Mouse (Mus musculus): Measurements from ENCODE around the gene Rprml.

The Rprml gene

DNA sequence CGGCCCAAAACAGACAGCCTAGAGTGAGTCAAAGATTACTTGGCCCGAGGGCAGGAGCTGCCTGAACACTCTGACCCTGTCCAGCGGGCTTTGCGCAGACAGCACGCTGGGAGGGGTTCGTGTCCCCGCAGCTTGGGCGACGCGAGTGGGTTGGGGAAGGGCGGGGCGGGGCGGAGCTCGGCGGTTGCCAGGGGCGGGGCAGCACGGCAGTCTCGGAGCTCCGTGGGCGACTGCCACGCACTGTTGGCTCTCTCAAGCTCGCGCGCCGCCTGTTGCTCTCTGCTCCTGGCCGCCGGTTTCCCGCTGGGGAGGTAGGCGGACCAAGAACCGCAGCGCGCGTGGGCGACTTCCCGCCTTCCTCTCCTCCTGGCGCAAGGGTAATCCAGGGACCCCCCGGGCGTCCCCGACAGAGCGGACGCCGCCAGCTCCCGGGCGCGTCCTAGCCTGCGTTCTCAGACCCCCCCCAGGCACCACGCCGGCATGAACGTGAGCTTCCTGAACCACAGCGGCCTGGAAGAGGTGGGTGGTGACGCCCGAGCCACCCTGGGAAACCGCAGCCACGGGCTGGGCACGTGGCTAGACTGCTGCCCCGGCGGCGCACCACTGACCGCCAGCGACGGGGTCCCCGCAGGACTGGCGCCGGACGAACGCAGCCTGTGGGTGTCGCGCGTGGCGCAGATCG is at the start of gene Rprml:
Rprml (plus strand) TSS at position 270 of the 682 bp plus-strand sequence.
- DNase-seq (ENCODE audit: low read depth, low spot score): peak; percentile 67

DNA sequence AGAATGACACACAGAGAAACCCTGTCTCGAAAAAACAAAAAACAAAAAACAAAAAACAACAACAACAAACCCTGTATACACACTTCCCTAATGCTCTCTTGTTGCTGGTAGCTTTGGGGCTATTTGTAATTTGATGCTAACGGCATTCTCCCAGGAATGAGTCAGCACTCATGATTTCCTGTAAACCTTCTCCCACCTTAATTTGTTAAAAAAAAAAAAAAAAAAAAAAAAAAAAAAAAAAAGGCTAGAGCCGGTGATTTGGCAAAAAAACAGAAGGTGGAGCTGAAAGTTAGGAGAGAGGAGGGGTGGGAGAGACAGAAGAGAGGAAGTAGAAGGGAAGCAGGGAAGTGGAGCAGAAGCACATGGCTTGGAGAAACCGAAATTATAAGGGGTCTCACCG is 42.8 kb upstream of the Rprml start:
- DNase-seq (ENCODE audit: low read depth, low spot score): peak; percentile 21

DNA sequence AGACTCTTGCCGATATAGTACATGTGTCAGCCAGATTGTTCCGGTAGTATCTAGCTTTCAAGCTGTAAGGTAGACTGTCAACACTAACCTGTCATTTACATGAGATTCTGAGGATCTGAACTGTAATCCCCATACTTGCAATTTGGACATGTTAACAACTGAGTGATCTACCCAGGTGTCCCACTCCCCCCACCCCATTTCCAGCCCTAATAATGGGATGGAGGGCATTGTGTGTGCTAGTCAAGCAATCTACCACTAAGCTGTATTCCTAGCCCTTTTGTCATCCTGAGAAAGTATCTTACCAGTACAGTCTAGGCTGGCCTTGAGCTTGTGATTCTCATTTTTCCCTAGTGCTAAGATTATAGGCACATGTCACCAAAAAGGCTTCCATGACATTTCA is 38.6 kb upstream of the Rprml start:
- peak; percentile 80 for DNase-seq (ENCODE audit: low read depth, low spot score)

- DNase-seq (ENCODE audit: low read depth, low spot score): no peak
Observed at GRCm38 (mm10) chr11:103621040-103621439, 28.3 kb upstream of the Rprml start, which contains the start of gene Gm884. TSS of gene Gm884 (minus strand) at chr11:103621140.

- peak; percentile 47 for DNase-seq (ENCODE audit: low read depth, low spot score)
Observed at GRCm38 (mm10) chr11:103627453-103627852, 21.9 kb upstream of the Rprml start.

- DNase-seq (ENCODE audit: low read depth, low spot score): no peak
Observed at GRCm38 (mm10) chr11:103634806-103635205, 14.6 kb upstream of the Rprml start.

- DNase-seq (ENCODE audit: low read depth, low spot score): no peak
Observed at GRCm38 (mm10) chr11:103635481-103635880, 13.9 kb upstream of the Rprml start.

- DNase-seq (ENCODE audit: low read depth, low spot score): no peak
Observed at GRCm38 (mm10) chr11:103636261-103636660, 13.1 kb upstream of the Rprml start.

GRCm38 (mm10) chr11:103638790-103639189 is 10.6 kb upstream of the Rprml start, which contains the start of gene Lyzl6:
TSS of gene Lyzl6 (minus strand) at chr11:103638890.
- no peak for DNase-seq (ENCODE audit: low read depth, low spot score)

GRCm38 (mm10) chr11:103639407-103639946 is 9.9 kb upstream of the Rprml start:
- DNase-seq (ENCODE audit: low read depth, low spot score): peak; percentile 87

DNA sequence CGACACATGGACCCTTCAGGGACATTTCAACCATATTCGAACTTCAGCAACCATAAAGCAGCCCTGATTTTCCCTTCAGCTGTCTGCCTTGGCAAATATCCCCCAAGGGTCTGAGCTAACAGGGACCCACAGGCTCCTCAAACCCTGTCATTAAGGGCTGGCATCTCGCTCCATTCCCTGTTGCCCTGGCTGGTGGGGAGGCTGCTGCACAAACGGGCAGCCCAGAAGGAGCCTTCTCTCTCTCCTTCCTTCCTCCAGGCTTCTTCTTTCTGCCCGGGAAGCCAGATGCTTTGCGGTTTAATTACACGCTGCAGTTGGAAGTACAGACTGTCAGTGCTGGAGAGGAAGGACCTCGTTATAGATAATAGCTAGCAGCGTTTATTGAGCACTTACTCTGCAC is 6.2 kb upstream of the Rprml start:
- no peak for DNase-seq (ENCODE audit: low read depth, low spot score)

- no peak for DNase-seq (ENCODE audit: low read depth, low spot score)
Observed at GRCm38 (mm10) chr11:103645731-103646130, 3.6 kb upstream of the Rprml start.

GRCm38 (mm10) chr11:103646301-103646700 is 3.1 kb upstream of the Rprml start:
- no peak for DNase-seq (ENCODE audit: low read depth, low spot score)

DNA sequence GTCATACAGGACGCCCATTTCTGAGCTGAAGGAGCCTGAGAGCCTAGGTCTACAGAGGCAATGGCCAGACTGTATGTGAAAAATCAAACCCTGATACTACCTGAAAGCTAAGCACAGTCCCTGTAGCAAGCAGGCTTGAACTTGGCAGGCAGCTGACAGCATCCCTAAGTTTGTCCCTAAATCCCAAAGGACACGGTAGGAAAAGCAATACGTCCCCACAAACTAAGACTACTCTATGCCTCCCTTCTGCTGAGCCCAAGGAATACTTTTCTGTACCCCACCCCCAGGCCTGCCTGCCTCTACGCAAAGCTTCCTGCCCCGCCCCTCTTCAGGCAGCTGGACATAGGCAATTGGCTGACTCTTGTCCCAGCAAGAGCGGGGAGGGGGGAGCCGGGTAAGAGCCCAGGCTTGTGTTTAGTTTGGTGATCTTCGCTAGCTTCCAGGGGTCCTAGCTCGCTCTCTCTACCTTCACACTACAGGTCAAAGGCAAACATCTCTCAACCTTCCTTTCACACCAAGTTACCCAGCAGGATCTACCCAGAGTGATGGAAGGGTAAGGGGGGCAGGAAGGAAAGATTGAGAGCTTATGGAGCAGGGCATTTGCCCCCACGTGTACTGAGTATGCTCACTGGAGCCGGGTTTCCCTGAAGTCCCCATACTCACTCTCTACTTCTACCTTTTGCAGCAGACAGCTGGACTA is 1.3 kb upstream of the Rprml start:
- DNase-seq (ENCODE audit: low read depth, low spot score): peak; percentile 37

GRCm38 (mm10) chr11:103648656-103649055 is 714 bp upstream of the Rprml start:
- DNase-seq (ENCODE audit: low read depth, low spot score): no peak

DNA sequence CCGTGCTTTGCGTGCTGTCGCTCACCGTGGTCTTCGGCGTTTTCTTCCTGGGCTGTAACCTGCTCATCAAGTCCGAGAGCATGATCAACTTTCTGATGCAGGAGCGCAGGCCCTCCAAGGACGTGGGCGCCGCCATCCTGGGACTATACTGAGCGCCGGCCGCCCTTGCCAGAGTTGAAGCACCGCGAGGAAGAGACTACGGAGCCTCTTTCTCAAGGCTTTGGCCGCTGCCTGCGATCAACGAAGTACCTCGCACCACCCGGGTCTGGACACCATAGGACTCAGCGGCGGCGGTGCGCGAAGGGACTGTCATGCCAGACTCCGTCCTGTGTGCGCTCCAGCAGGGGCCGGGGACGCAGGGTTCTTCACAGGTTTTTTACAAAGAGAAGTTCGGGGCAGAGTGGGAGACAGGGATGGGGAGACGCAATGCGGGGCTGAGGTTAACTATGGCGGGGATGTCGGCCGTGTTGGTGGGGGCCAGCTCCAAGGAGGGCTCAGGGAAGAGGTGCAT is 668 bp downstream of the Rprml start:
- peak; percentile 65 for DNase-seq (ENCODE audit: low read depth, low spot score)

DNA sequence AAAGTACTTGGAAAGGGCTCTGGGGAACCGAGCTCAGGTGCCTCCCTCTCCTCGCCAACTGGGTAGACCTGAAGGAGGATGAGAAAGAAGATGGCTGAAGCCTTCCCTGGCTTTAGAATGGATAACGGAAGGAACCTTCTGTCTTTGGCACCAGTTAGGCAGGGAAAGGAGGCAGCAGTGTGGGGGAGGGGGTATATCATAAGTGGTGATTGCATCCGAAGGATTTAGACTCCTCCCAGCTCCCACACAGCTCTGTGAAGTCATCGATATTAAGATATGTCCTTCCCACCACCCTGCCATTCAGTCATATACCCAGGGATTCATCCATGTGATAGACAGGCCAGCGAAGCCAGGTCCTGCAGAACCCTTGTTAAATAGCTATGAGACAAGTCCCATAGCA is 2.1 kb downstream of the Rprml start:
- no peak for DNase-seq (ENCODE audit: low read depth, low spot score)

GRCm38 (mm10) chr11:103653359-103653965 is 4.1 kb downstream of the Rprml start:
- no peak for DNase-seq (ENCODE audit: low read depth, low spot score)

DNA sequence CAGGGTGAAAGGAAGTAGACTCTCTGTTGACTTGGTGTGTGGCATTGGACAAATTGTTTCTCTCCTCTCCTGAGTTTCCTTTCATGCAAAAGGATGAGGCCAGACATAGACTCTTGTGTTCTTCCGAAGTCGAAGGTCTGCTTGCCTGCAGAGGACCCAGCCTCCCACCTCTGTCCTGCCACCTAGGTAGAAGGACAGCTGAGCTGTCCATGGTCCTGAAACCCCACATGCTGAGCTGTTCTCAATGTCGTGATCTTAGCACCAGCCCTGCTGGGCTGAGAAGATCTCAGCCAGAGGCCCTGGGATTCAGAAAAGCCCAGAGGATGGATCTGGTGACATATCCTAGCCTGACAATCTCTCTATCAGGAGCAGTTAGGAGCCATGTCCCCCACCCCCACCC is 7.2 kb downstream of the Rprml start:
- peak; percentile 86 for DNase-seq (ENCODE audit: low read depth, low spot score)

DNA sequence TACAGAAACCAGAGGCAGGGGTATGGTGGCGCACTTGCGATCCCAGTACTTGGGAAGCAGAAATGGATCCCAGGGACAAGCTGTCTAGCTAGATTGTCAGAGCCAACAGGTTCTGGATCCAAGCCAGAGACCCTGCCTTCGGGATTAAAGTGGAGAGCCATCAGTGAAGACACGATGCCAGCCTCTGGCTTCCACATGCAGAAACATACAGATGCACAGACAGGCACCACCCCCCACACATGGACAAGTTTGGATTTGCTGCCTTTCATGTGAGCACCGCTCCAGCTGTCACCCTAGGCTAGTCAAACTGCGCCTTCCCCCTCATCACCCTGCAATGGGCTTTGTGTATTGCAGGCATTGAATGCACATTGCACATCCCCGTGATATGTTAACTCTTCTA is 8.8 kb downstream of the Rprml start:
- no peak for DNase-seq (ENCODE audit: low read depth, low spot score)

DNA sequence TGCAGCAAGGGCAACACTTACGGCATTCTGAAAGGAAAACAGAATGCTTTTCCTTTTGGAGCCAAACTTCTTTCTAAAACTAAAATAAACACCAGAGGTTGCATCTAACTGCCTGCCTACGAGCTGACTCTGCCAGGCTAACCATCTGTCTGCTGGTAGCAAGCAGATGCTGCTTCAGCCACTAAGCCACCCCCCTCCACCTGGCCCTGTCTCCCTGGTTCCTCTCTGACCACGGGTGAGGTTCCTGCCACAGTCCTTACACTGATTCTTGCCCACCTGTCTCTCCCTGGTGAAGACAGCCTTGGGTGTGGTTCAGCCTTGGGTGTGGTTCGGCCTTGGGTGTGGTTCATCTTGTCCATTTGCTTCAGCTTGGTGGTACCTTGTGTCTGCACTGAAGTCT is 12.5 kb downstream of the Rprml start:
- DNase-seq (ENCODE audit: low read depth, low spot score): no peak

DNA sequence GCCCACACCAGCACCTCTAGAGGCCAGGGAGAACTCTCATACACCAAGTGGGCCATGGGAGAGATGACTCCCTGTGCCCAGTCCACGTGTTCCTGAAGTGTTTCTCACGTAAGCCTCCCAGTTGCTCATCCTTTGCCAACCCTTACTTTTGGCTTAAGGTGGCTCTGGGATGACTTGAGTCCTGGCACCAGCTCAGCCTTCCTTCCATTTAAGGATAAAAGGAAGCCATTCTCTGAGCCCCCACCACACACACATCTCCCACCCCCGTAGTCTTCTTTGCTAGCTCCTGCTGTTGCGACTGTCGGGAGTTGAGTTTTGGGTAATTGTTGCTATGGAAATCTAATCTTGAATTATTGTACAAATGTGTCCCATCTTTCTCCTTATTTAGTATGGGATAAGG is 13.2 kb downstream of the Rprml start:
- no peak for DNase-seq (ENCODE audit: low read depth, low spot score)
